Mouse (Mus musculus): ENCODE data around the gene Fnip2. TPM values are rescaled to one million over a fixed set of nuclear protein-coding genes. Genes with fewer than 3 reads are reported as not detected.

The Fnip2 gene
- total and polyA plus RNA-seq, 3 experiments, result 3.2 to 71.3 (median 57.6) TPM

DNA sequence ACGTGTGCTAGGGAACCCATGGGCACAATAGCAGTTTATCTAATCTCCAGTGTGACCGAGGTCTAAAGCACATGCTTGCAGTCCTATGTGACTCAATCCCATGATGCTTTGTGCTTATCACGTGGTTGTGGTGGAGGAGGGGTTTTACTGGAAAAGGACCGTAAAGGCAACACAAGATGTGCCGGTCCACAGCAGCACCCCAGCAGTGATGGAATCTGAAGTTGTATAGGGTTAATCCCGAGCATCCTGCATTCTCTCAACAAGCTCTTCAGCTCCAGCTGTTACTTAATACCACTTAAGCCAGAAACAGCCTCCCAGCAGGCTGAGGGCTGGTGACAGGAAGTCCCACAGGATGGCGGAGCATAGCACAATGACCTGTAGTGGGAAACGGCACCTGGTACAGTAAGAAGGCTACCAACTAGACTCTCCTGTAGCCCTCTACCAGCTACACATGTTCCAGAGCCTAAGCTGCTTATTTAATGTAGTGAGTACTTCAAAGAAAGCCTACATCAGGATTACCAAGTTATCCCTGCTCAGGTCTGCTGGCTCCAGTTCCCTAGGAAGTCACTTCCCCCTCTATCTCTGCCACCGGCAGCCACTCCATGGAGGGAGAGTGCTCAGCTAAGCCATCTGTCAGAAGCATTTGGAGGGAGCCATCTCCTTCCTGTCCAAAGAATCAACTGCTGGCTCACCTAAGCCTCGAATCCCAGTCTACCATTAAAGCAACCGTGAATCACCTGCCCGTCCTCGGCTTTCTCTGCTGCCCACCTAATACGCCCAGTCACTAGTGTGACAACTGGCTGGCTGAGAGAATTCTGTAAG, 51.3 kb downstream of the Fnip2 start:
- TF ChIP-seq GATA2 (IDR thresholded peaks at IDR 0.05; ENCODE audit: borderline replicate concordance, low read depth, low read length) (no peak), TAL1 (conservative IDR thresholded peaks at IDR 0.05; ENCODE audit: low read depth, low read length) (no peak), CTCF (IDR thresholded peaks at IDR 0.05; ENCODE audit: low read depth, low read length) (no peak), GATA1 (IDR thresholded peaks at IDR 0.05; ENCODE audit: borderline replicate concordance, low read length) (no peak), POLR2AphosphoS5 (IDR thresholded peaks at IDR 0.05; ENCODE audit: insufficient replicate concordance, low read depth, low read length) (no peak)
- H3K4me1 ChIP-seq (ENCODE audit: insufficient read depth, low read depth, low read length), result peaks cover 40% of the 10 kb centered on the region
- no peak overlapping the region for H3K4me3 ChIP-seq (ENCODE audit: low read depth, low read length)
- no peaks in the 10 kb centered on the region for H3K9me3 ChIP-seq (replicated peaks)
- DNase-seq (ENCODE audit: low spot score) (no peak), ATAC-seq (ENCODE audit: extremely low read depth, insufficient number of reproducible peaks, low FRiP score, poor library complexity, severe bottlenecking) (no peak)
- peaks cover 82% of the 10 kb centered on the region for H3K36me3 ChIP-seq (replicated peaks)
- no peaks in the 10 kb centered on the region for H3K27me3 ChIP-seq (ENCODE audit: insufficient read depth, low read length)

GRCm38 (mm10) chr3:79514304-79514703, 53.3 kb downstream of the Fnip2 start:
- Histone ChIP-seq H3K27me3 (ENCODE audit: insufficient read depth, low read length) (no peaks in the 10 kb centered on the region), H3K4me1 (ENCODE audit: insufficient read depth, low read depth, low read length) (peaks cover 32% of the 10 kb centered on the region), H3K36me3 (replicated peaks) (peaks cover 95% of the 10 kb centered on the region), H3K9me3 (replicated peaks) (no peaks in the 10 kb centered on the region), H3K4me3 (ENCODE audit: low read depth, low read length) (no peak overlapping the region)
- ATAC-seq (ENCODE audit: extremely low read depth, insufficient number of reproducible peaks, low FRiP score, poor library complexity, severe bottlenecking), result no peak
- no peak for TF ChIP-seq GATA1 (IDR thresholded peaks at IDR 0.05; ENCODE audit: borderline replicate concordance, low read length)
- no peak for TF ChIP-seq CTCF (IDR thresholded peaks at IDR 0.05; ENCODE audit: low read depth, low read length)
- TF ChIP-seq GATA2 (IDR thresholded peaks at IDR 0.05; ENCODE audit: borderline replicate concordance, low read depth, low read length), result no peak
- no peak for TF ChIP-seq TAL1 (conservative IDR thresholded peaks at IDR 0.05; ENCODE audit: low read depth, low read length)
- TF ChIP-seq POLR2AphosphoS5 (IDR thresholded peaks at IDR 0.05; ENCODE audit: insufficient replicate concordance, low read depth, low read length), result no peak
- no peak for DNase-seq (ENCODE audit: low spot score)

DNA sequence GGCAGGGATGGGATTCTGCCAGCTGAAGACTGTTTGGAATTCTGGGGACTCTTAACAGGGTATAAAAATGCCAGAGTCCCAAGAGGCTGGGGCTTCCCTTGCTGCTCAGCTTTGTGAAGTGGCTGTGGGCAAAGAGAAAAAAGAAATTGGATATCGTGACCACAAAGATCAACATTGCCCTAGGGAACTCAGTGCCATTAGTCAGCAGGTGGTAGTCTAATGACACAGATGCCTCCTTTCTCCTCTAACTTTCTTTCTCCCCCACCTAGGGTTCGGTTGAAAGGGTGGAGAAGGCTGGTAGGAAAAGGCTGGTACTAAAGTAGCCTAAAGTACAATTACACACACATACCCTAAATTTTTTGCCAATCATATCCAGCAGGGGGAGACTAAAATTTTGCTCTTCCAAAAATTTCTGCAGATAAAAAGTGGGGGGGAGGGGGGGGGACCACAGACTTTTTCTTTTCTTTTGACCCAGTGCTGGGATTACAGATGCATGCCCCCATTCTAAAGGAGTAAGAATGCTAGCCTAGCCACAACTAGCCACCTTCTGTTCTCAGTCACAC, 66.3 kb downstream of the Fnip2 start:
- DNase-seq (ENCODE audit: low spot score) (no peak), ATAC-seq (ENCODE audit: extremely low read depth, insufficient number of reproducible peaks, low FRiP score, poor library complexity, severe bottlenecking) (no peak)
- Histone ChIP-seq H3K4me1 (ENCODE audit: insufficient read depth, low read depth, low read length) (peaks cover 3% of the 10 kb centered on the region), H3K9me3 (replicated peaks) (no peaks in the 10 kb centered on the region), H3K27me3 (ENCODE audit: insufficient read depth, low read length) (no peaks in the 10 kb centered on the region), H3K4me3 (ENCODE audit: low read depth, low read length) (no peak overlapping the region), H3K36me3 (replicated peaks) (peaks cover 92% of the 10 kb centered on the region)
- TF ChIP-seq TAL1 (conservative IDR thresholded peaks at IDR 0.05; ENCODE audit: low read depth, low read length) (no peak), CTCF (IDR thresholded peaks at IDR 0.05; ENCODE audit: low read depth, low read length) (no peak; the same call in 1 of the 2 replicates), GATA2 (IDR thresholded peaks at IDR 0.05; ENCODE audit: borderline replicate concordance, low read depth, low read length) (no peak), GATA1 (IDR thresholded peaks at IDR 0.05; ENCODE audit: borderline replicate concordance, low read length) (no peak), POLR2AphosphoS5 (IDR thresholded peaks at IDR 0.05; ENCODE audit: insufficient replicate concordance, low read depth, low read length) (no peak)

GRCm38 (mm10) chr3:79500279-79500678, 67.3 kb downstream of the Fnip2 start:
- H3K4me3 ChIP-seq (ENCODE audit: low read depth, low read length), result no peak overlapping the region
- DNase-seq (ENCODE audit: low spot score) (no peak), ATAC-seq (ENCODE audit: extremely low read depth, insufficient number of reproducible peaks, low FRiP score, poor library complexity, severe bottlenecking) (no peak)
- no peaks in the 10 kb centered on the region for H3K27me3 ChIP-seq (ENCODE audit: insufficient read depth, low read length)
- H3K36me3 ChIP-seq (replicated peaks), result peaks cover 92% of the 10 kb centered on the region
- no peaks in the 10 kb centered on the region for H3K9me3 ChIP-seq (replicated peaks)
- H3K4me1 ChIP-seq (ENCODE audit: insufficient read depth, low read depth, low read length), result peaks cover 3% of the 10 kb centered on the region
- TF ChIP-seq CTCF (IDR thresholded peaks at IDR 0.05; ENCODE audit: low read depth, low read length), result no peak
- no peak for TF ChIP-seq GATA1 (IDR thresholded peaks at IDR 0.05; ENCODE audit: borderline replicate concordance, low read length)
- TF ChIP-seq POLR2AphosphoS5 (IDR thresholded peaks at IDR 0.05; ENCODE audit: insufficient replicate concordance, low read depth, low read length), result no peak
- TF ChIP-seq GATA2 (IDR thresholded peaks at IDR 0.05; ENCODE audit: borderline replicate concordance, low read depth, low read length), result no peak
- TF ChIP-seq TAL1 (conservative IDR thresholded peaks at IDR 0.05; ENCODE audit: low read depth, low read length), result no peak

DNA sequence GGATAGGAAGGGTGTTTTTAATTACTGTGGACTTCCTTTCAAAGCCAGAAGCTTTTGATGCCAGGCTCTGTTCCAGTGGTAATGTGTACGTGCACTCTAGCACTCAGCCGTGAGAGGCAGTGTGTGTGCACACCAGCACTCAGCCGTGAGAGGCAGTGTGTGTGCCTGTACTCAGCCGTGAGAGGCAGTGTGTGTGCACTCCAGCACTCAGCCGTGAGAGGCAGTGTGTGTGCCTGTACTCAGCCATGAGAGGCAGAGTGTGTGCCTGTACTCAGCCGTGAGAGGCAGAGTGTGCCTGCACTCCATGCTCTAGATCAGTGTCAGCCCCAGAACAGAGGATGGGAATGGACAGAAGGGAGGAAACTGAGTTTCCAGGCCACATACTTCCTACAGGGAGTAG, 70.9 kb downstream of the Fnip2 start:
- H3K36me3 ChIP-seq (replicated peaks), result peaks cover 94% of the 10 kb centered on the region
- no peak overlapping the region for H3K4me3 ChIP-seq (ENCODE audit: low read depth, low read length)
- TF ChIP-seq GATA2 (IDR thresholded peaks at IDR 0.05; ENCODE audit: borderline replicate concordance, low read depth, low read length) (no peak), POLR2AphosphoS5 (IDR thresholded peaks at IDR 0.05; ENCODE audit: insufficient replicate concordance, low read depth, low read length) (no peak), TAL1 (conservative IDR thresholded peaks at IDR 0.05; ENCODE audit: low read depth, low read length) (no peak), GATA1 (IDR thresholded peaks at IDR 0.05; ENCODE audit: borderline replicate concordance, low read length) (no peak), CTCF (IDR thresholded peaks at IDR 0.05; ENCODE audit: low read depth, low read length) (no peak)
- H3K4me1 ChIP-seq (ENCODE audit: insufficient read depth, low read depth, low read length), result peaks cover 14% of the 10 kb centered on the region
- DNase-seq (ENCODE audit: low spot score) (no peak), ATAC-seq (ENCODE audit: extremely low read depth, insufficient number of reproducible peaks, low FRiP score, poor library complexity, severe bottlenecking) (no peak)
- no peaks in the 10 kb centered on the region for H3K9me3 ChIP-seq (replicated peaks)
- H3K27me3 ChIP-seq (ENCODE audit: insufficient read depth, low read length), result no peaks in the 10 kb centered on the region

- ATAC-seq (ENCODE audit: extremely low read depth, insufficient number of reproducible peaks, low FRiP score, poor library complexity, severe bottlenecking) (no peak), DNase-seq (ENCODE audit: low spot score) (no peak)
- Histone ChIP-seq H3K4me3 (ENCODE audit: low read depth, low read length) (no peak overlapping the region), H3K27me3 (ENCODE audit: insufficient read depth, low read length) (no peaks in the 10 kb centered on the region), H3K4me1 (ENCODE audit: insufficient read depth, low read depth, low read length) (peaks cover 15% of the 10 kb centered on the region), H3K9me3 (replicated peaks) (no peaks in the 10 kb centered on the region), H3K36me3 (replicated peaks) (peaks cover 94% of the 10 kb centered on the region)
- TF ChIP-seq GATA1 (IDR thresholded peaks at IDR 0.05; ENCODE audit: borderline replicate concordance, low read length), result no peak
- TF ChIP-seq POLR2AphosphoS5 (IDR thresholded peaks at IDR 0.05; ENCODE audit: insufficient replicate concordance, low read depth, low read length), result no peak
- no peak for TF ChIP-seq CTCF (IDR thresholded peaks at IDR 0.05; ENCODE audit: low read depth, low read length)
Observed at GRCm38 (mm10) chr3:79495151-79495550, 72.4 kb downstream of the Fnip2 start.

Data from G1E (cell line).